Mouse (Mus musculus): Measurements from ENCODE around the gene Pim3. TPM values are rescaled to one million over a fixed set of nuclear protein-coding genes. Genes with fewer than 3 reads are reported as not detected.

The Pim3 gene
- polyA plus RNA-seq, 1 experiment from 2014 or later: 43.6 TPM

GRCm38 (mm10) chr15:88895119-88895518 is 33.1 kb downstream of the Pim3 start:
- no peak overlapping the region for H3K27ac ChIP-seq (replicated peaks)
- H3K36me3 ChIP-seq (replicated peaks): no peaks in the 10 kb centered on the region
- no peaks in the 10 kb centered on the region for H3K9me3 ChIP-seq
- H3K4me1 ChIP-seq: peaks cover 16% of the 10 kb centered on the region
- no peak for DNase-seq (ENCODE audit: low spot score)
- peaks cover 30% of the 10 kb centered on the region for H3K27me3 ChIP-seq (replicated peaks; ENCODE audit: low read depth, poor library complexity, severe bottlenecking)
- H3K4me3 ChIP-seq: no peak overlapping the region
- WGBS: 68% methylated on average over 7 of the region's 7 CpGs

- peaks cover 22% of the 10 kb centered on the region for H3K27me3 ChIP-seq (replicated peaks; ENCODE audit: low read depth, poor library complexity, severe bottlenecking)
- 88% methylated on average over 6 of the region's 6 CpGs for WGBS
- H3K4me1 ChIP-seq: peaks cover 10% of the 10 kb centered on the region
- no peaks in the 10 kb centered on the region for H3K36me3 ChIP-seq (replicated peaks)
- H3K9me3 ChIP-seq: no peaks in the 10 kb centered on the region
- no peak overlapping the region for H3K27ac ChIP-seq (replicated peaks)
- DNase-seq (ENCODE audit: low spot score): no peak
- H3K4me3 ChIP-seq: no peak overlapping the region
Observed at GRCm38 (mm10) chr15:88895891-88896290, 33.9 kb downstream of the Pim3 start.

- Histone ChIP-seq H3K27ac (replicated peaks) (no peak overlapping the region), H3K27me3 (replicated peaks; ENCODE audit: low read depth, poor library complexity, severe bottlenecking) (peaks cover 18% of the 10 kb centered on the region), H3K4me1 (peaks cover 4% of the 10 kb centered on the region), H3K36me3 (replicated peaks) (no peaks in the 10 kb centered on the region), H3K4me3 (no peak overlapping the region), H3K9me3 (no peaks in the 10 kb centered on the region)
- no peak for DNase-seq (ENCODE audit: low spot score)
- WGBS: 90% methylated on average over 10 of the region's 10 CpGs
Observed at GRCm38 (mm10) chr15:88896341-88896980, 34.5 kb downstream of the Pim3 start.

GRCm38 (mm10) chr15:88902200-88902875 is 40.4 kb downstream of the Pim3 start:
- Histone ChIP-seq H3K4me3 (no peak overlapping the region), H3K27me3 (replicated peaks; ENCODE audit: low read depth, poor library complexity, severe bottlenecking) (no peaks in the 10 kb centered on the region), H3K4me1 (no peaks in the 10 kb centered on the region), H3K27ac (replicated peaks) (no peak overlapping the region), H3K36me3 (replicated peaks) (no peaks in the 10 kb centered on the region), H3K9me3 (no peaks in the 10 kb centered on the region)
- WGBS: 89% methylated on average over 15 of the region's 15 CpGs
- DNase-seq (ENCODE audit: low spot score): no peak

- H3K36me3 ChIP-seq (replicated peaks): no peaks in the 10 kb centered on the region
- no peaks in the 10 kb centered on the region for H3K4me1 ChIP-seq
- H3K4me3 ChIP-seq: no peak overlapping the region
- no peak for DNase-seq (ENCODE audit: low spot score)
- WGBS: 92% methylated on average over 1 of the region's 1 CpGs
- no peaks in the 10 kb centered on the region for H3K27me3 ChIP-seq (replicated peaks; ENCODE audit: low read depth, poor library complexity, severe bottlenecking)
- no peaks in the 10 kb centered on the region for H3K9me3 ChIP-seq
- no peak overlapping the region for H3K27ac ChIP-seq (replicated peaks)
Observed at GRCm38 (mm10) chr15:88903086-88903485, 41.1 kb downstream of the Pim3 start.

- no peak overlapping the region for H3K4me3 ChIP-seq
- 79% methylated on average over 14 of the region's 14 CpGs for WGBS
- DNase-seq (ENCODE audit: low spot score): no peak
- H3K27ac ChIP-seq (replicated peaks): no peak overlapping the region
- H3K27me3 ChIP-seq (replicated peaks; ENCODE audit: low read depth, poor library complexity, severe bottlenecking): no peaks in the 10 kb centered on the region
- H3K4me1 ChIP-seq: no peaks in the 10 kb centered on the region
- H3K36me3 ChIP-seq (replicated peaks): no peaks in the 10 kb centered on the region
- no peaks in the 10 kb centered on the region for H3K9me3 ChIP-seq
Observed at GRCm38 (mm10) chr15:88904056-88904811, 42.2 kb downstream of the Pim3 start.

GRCm38 (mm10) chr15:88906347-88906746 is 44.4 kb downstream of the Pim3 start:
- Histone ChIP-seq H3K27me3 (replicated peaks; ENCODE audit: low read depth, poor library complexity, severe bottlenecking) (no peaks in the 10 kb centered on the region), H3K4me1 (no peaks in the 10 kb centered on the region), H3K36me3 (replicated peaks) (no peaks in the 10 kb centered on the region), H3K4me3 (no peak overlapping the region), H3K9me3 (no peaks in the 10 kb centered on the region), H3K27ac (replicated peaks) (no peak overlapping the region)
- 67% methylated on average over 4 of the region's 4 CpGs for WGBS
- DNase-seq (ENCODE audit: low spot score): no peak

- H3K4me1 ChIP-seq: 0 out of 2 replicates have a peak, but pooled peaks cover 3% of the 10 kb centered on the region
- H3K4me3 ChIP-seq: no peak overlapping the region
- no peaks in the 10 kb centered on the region for H3K9me3 ChIP-seq
- DNase-seq (ENCODE audit: low spot score): no peak
- H3K36me3 ChIP-seq (replicated peaks): no peaks in the 10 kb centered on the region
- H3K27me3 ChIP-seq (replicated peaks; ENCODE audit: low read depth, poor library complexity, severe bottlenecking): no peaks in the 10 kb centered on the region
- H3K27ac ChIP-seq (replicated peaks): no peak overlapping the region
- 90% methylated on average over 7 of the region's 7 CpGs for WGBS
Observed at GRCm38 (mm10) chr15:88915046-88915445, 53.1 kb downstream of the Pim3 start.

Other genes with a start within 250 kb of the Pim3 start
- 22.2 and 23.5 TPM in 2 replicates for gene Brd1, start 128.0 kb upstream of the Pim3 start, polyA plus RNA-seq (2016; fragmentation: Nextera tagmentation; extraction: Ambion mirVana)
- 38.5 and 39.3 TPM in 2 replicates for gene Zbed4, start 110.5 kb upstream of the Pim3 start, polyA plus RNA-seq (2016; fragmentation: Nextera tagmentation; extraction: Ambion mirVana)
- 10.9 and 12.5 TPM in 2 replicates for gene Alg12, start 42.9 kb upstream of the Pim3 start, polyA plus RNA-seq (2016; fragmentation: Nextera tagmentation; extraction: Ambion mirVana)
- gene Creld2, start 42.5 kb upstream of the Pim3 start, polyA plus RNA-seq (2016; fragmentation: Nextera tagmentation; extraction: Ambion mirVana): 92.2 and 93.9 TPM in 2 replicates
- not detected in 2 replicates for gene Ttll8, start 92.2 kb downstream of the Pim3 start, polyA plus RNA-seq (2016; fragmentation: Nextera tagmentation; extraction: Ambion mirVana)
- gene Mlc1, start 116.8 kb downstream of the Pim3 start, polyA plus RNA-seq (2016; fragmentation: Nextera tagmentation; extraction: Ambion mirVana): 1.0 and 1.5 TPM in 2 replicates
- gene Mov10l1, start 120.7 kb downstream of the Pim3 start, polyA plus RNA-seq (2016; fragmentation: Nextera tagmentation; extraction: Ambion mirVana): not detected in 2 replicates
- gene Panx2, start 197.5 kb downstream of the Pim3 start, polyA plus RNA-seq (2016; fragmentation: Nextera tagmentation; extraction: Ambion mirVana): 0.21 and 0.50 TPM in 2 replicates
- 52.1 and 52.4 TPM in 2 replicates for gene Trabd, start 212.9 kb downstream of the Pim3 start, polyA plus RNA-seq (2016; fragmentation: Nextera tagmentation; extraction: Ambion mirVana)
- gene Selenoo, start 226.9 kb downstream of the Pim3 start, polyA plus RNA-seq (2016; fragmentation: Nextera tagmentation; extraction: Ambion mirVana): 12.9 and 13.0 TPM in 2 replicates

Data from embryonic facial prominence, embryonic 10.5 days (tissue).